ENCODE assay signal across 8 mouse cellular contexts in genomic region chr13:8995990-8996786, GRCm38 (mm10). TPM values are rescaled to one million over a fixed set of nuclear protein-coding genes. Genes with fewer than 3 reads are reported as not detected.
A peak's percentile ranks its signal among the peaks of the same experiment; 100 is the strongest.
DNase-seq lines count a peak whose midpoint lies in the region; ATAC-seq and TF ChIP-seq lines count a peak whose summit lies in the region.

Gene Gtpbp4, minus strand, starts transcription at chr13:8996083.

- peak within 1 kb of the TSS; percentile 90 for H3K4me2 ChIP-seq in hindbrain, embryonic 13.5 days

- peak; percentile 77 for DNase-seq in Patski (ENCODE audit: low read depth, low spot score)
- DNase-seq in cerebellum, postnatal 14 days: peak; percentile 96 to 99
- peak; percentile 95 to 96 for DNase-seq in frontal cortex, postnatal 14 days (ENCODE audit: low spot score in 2 of 2)
- DNase-seq in layer of hippocampus, postnatal 25 days (ENCODE audit: extremely low spot score in 1 of 2, low spot score in 1 of 2): peak; percentile 91
- DNase-seq in lung, postnatal 25 days (ENCODE audit: low spot score): peak; percentile 98
- peak; percentile 98 for DNase-seq in retina, embryonic 14.5 days (ENCODE audit: low spot score)
- peak; percentile 96 for DNase-seq in thymus, postnatal 4 days

- CTCF ChIA-PET in Patski (lab: Charles Lee): no interaction called here

- peaks cover 15% of the 10 kb centered on the region for H3K4me1 ChIP-seq in hindbrain, embryonic 13.5 days (replicated peaks)

- peaks cover 5% of the 10 kb centered on the region; the same call in 1 of the 2 replicates for H3K36me3 ChIP-seq in hindbrain, embryonic 13.5 days

- POLR2A ChIA-PET in Patski (lab: Charles Lee): interaction anchor here (1.2 kb wide), 1 partner anchor 97 kb away, joined by 3 read pairs; the partner anchor contains the start of gene Larp4b

- in situ Hi-C loops in Patski (cut with MboI; ENCODE audit: low pct_unique_long_range_greater_than_20kb): loop anchor here (5.0 to 10.0 kb wide), 2 partner anchors 96 to 169 kb away; partner anchors contain the start of gene Larp4b

- TF ChIP-seq CTCF in Patski (IDR thresholded peaks at IDR 0.05): peak; percentile 96

- peak within 1 kb of the TSS; percentile 88 for H3K27ac ChIP-seq in hindbrain, embryonic 13.5 days

- H3K27me3 ChIP-seq in Patski: no peaks in the 10 kb centered on the region
- no peaks in the 10 kb centered on the region for H3K27me3 ChIP-seq in hindbrain, embryonic 13.5 days

- peak; percentile 96 for ATAC-seq in Patski
- peak; percentile 99 for ATAC-seq in hindbrain, embryonic 13.5 days (ENCODE audit: low FRiP score)

- H3K9me3 ChIP-seq in hindbrain, embryonic 13.5 days: no peaks in the 10 kb centered on the region

- peak within 1 kb of the TSS; percentile 89 for H3K9ac ChIP-seq in hindbrain, embryonic 13.5 days

- H3K4me3 ChIP-seq in hindbrain, embryonic 13.5 days: peak within 1 kb of the TSS; percentile 98

- 1% methylated on average over 51 of the region's 51 CpGs for WGBS in hindbrain, embryonic 13.5 days

RNA-seq across cellular contexts. Expression of gene Gtpbp4, which starts in this region (rescaled TPM):
- polyA plus RNA-seq in Patski (2021): 67.2 TPM
- 72.9 and 83.8 TPM in 2 replicates for polyA plus RNA-seq in hindbrain, embryonic 13.5 days (2015; fragmentation: Nextera tagmentation; extraction: Ambion mirVana)
- 10 to 100 TPM; 39.1 to 39.3 TPM for total RNA-seq in layer of hippocampus, postnatal 25 days (2021)

Comparison
In these comparisons a context has a peak if more than half of its experiments do, and no peak if none do; other contexts are left out.
1. Peak in every context shown above with its lines: DNase-seq, ATAC-seq, H3K4me3 ChIP-seq and H3K27ac ChIP-seq.